Mouse (Mus musculus) ES-Bruce4 (cell line): ENCODE results near the gene Tox4. TPM values are rescaled to one million over a fixed set of nuclear protein-coding genes. Genes with fewer than 3 reads are reported as not detected.

Experiments used
- H3K27ac ChIP-seq: 2 replicates; pipeline ENCODE4 v1.5.1; 2012; ENCODE audit warnings: low read length, inconsistent platforms; ENCODE audit not compliant: insufficient read depth
- H3K27me3 ChIP-seq: 2 replicates; pipeline ENCODE4 v1.6.1; 2012; ENCODE audit warnings: mild to moderate bottlenecking, low read length, inconsistent platforms; ENCODE audit not compliant: control insufficient read depth, poor library complexity, insufficient read depth, severe bottlenecking
- H3K36me3 ChIP-seq: 2 replicates; pipeline ENCODE4 v1.6.1; 2012; ENCODE audit warnings: inconsistent platforms, mild to moderate bottlenecking, low read length, moderate library complexity; ENCODE audit not compliant: control insufficient read depth, poor library complexity, insufficient read depth, severe bottlenecking
- H3K4me1 ChIP-seq: one replicate; pipeline ENCODE4 v1.8.1; 2011; ENCODE audit warnings: low read length; ENCODE audit not compliant: control insufficient read depth, insufficient read depth
- H3K4me3 ChIP-seq: 2 replicates; pipeline ENCODE4 v1.5.1; 2011; ENCODE audit warnings: low read depth, mild to moderate bottlenecking, low read length
- H3K9ac ChIP-seq: 2 replicates; pipeline ENCODE4 v1.6.1; 2012; ENCODE audit warnings: low read depth, mild to moderate bottlenecking, inconsistent platforms; ENCODE audit not compliant: poor library complexity, severe bottlenecking
- H3K9me3 ChIP-seq: replicated peaks from 2 replicates; pipeline ENCODE4 v1.6.1; 2012; ENCODE audit warnings: mild to moderate bottlenecking, low read length, inconsistent platforms; ENCODE audit not compliant: control insufficient read depth, poor library complexity, insufficient read depth, severe bottlenecking
- CTCF ChIP-seq: IDR thresholded peaks from one replicate; pipeline ENCODE4 v1.8.1; 2011; ENCODE audit warnings: low read depth, low read length
- EP300 ChIP-seq: IDR thresholded peaks from 2 replicates; pipeline ENCODE4 v1.6.1; 2011; ENCODE audit warnings: low read depth, low read length; ENCODE audit not compliant: insufficient read depth
- POLR2A ChIP-seq: IDR thresholded peaks from one replicate; pipeline ENCODE4 v1.8.1; 2011; ENCODE audit warnings: low read length; ENCODE audit not compliant: insufficient read depth
- polyA plus RNA-seq: library from polyadenylated mRNA; stranded (reverse); fragments of >200 nt; gene quantifications from 2 replicates; pipeline ENCODE4 v1.2.4, GENCODE M21; 2011; ENCODE audit warnings: low read depth; ENCODE audit not compliant: missing spikeins, insufficient read depth, insufficient read length

Gene Tox4
- polyA plus RNA-seq, result 66.5 and 67.4 TPM in 2 replicates

DNA sequence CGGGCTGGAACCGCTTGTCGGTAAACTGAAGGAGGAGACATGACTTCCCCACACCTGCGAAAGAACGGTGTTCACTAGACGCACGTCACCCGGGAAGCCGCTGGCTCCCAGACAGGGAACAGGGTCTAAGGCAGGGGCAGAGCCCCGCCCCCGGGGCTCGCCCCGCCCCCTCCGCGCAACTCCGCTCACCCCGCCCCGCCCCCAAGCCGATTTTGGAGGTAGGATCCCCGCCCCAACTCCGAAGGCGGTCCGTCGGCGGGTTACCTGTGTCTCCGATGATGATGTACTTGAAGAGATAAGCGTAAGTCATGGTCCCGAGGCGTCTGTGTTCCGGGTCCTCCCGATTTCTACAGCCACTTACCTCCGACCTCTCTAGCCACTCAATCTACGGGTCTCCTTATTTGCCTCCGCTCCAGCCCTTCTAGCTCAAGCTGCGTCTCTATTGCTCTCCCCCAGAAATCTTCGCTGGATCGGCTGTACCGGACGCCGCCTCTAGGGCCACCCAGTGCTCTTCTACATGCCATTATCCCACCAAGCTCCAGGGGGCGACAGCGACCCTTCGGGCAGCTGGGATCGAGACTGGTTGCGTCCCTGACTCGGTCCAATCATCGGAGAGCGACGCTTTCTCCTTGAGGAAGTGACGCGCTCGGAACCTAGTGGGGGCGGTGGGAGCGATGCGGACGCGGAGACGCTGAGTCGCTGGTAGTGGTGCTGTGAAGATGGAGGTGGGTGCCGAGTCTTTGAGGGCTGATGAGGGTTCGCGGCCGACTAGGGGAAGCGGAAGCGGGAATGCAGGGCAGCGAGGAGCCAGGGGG, at the start of gene Tox4, which contains the start of gene Rab2b:
Tox4 (plus strand) TSS at position 215 of the 815 bp plus-strand sequence.
Rab2b (minus strand) TSS at position 614 of the 815 bp plus-strand sequence.
- no peaks in the 10 kb centered on the region for H3K27me3 ChIP-seq
- TF ChIP-seq CTCF (peak; percentile 84), EP300 (0 out of 2 replicates have a peak, but pooled peaks have one; percentile 28), POLR2A (peak; percentile 86)
- peak within 1 kb of the TSS; percentile 91 for H3K4me3 ChIP-seq
- no peaks in the 10 kb centered on the region for H3K4me1 ChIP-seq
- H3K9ac ChIP-seq, result peak within 1 kb of the TSS; percentile 70
- H3K36me3 ChIP-seq, result no peaks in the 10 kb centered on the region
- H3K27ac ChIP-seq, result peak within 1 kb of the TSS; percentile 9
- H3K9me3 ChIP-seq, result no peaks in the 10 kb centered on the region

DNA sequence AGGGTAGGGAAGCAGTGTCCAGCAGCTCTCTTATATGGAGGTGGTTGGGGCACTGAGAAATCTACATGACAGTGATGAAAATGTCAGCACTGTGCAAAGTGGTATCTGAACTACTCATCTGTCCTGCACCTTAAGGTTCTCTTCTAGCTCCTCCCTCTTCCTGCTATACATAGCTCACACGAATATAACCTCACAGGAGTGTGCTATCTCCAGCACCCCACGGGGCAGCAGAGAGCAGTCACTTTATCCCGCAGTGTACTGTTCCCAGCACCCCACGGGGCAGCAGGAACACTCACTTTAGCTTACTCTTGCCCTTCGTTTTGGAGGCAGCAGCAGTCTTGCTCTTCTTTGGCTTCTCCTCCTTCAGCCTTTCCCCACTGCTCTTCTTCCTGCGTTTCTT, 46.7 kb upstream of the Tox4 start:
- no peak overlapping the region for H3K4me3 ChIP-seq
- H3K9me3 ChIP-seq, result no peaks in the 10 kb centered on the region
- no peaks in the 10 kb centered on the region for H3K4me1 ChIP-seq
- no peak for TF ChIP-seq POLR2A
- TF ChIP-seq CTCF, result no peak
- TF ChIP-seq EP300, result no peak
- H3K27ac ChIP-seq, result no peak overlapping the region
- no peak overlapping the region for H3K9ac ChIP-seq
- H3K27me3 ChIP-seq, result no peaks in the 10 kb centered on the region
- peaks cover 61% of the 10 kb centered on the region for H3K36me3 ChIP-seq

DNA sequence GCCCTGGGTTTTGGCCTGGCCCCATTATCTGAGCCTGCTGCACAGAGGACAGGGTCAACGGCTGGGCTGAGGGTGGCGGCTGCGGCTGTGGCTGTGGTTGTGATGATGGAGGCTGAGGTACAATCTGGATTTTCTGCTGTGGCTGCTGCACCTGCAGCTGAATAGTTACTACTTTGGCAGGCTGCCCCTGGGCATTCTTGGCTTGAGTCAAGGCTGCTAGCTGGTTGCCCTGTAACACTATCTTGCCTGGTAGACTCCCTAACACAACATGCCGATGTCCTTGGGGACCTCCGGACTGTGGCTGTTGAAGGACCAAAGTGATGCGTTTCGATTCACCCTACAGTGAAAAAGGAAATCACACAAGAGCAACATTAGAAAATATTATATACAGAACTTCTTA, 43.8 kb upstream of the Tox4 start:
- peaks cover 49% of the 10 kb centered on the region for H3K36me3 ChIP-seq
- no peak for TF ChIP-seq EP300
- TF ChIP-seq POLR2A, result no peak
- no peak for TF ChIP-seq CTCF

DNA sequence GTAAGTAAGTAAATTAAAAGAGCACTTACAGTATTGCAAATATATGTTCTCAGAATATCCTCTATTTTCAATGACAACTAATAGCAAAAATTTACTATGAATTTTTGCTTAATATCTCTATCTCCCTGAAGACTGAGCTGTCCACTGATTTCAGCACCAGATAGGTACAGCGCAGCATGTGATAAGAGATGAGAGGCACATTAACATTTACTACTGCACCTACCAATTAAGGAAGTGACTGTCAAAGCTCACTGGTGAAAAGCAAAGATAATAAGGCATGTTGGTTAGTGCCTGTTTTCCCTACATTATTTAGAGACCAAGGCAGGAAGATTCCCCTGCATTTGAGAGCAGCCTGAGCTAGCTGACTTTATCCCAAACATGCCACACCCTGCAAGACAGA, 42.7 kb upstream of the Tox4 start:
- TF ChIP-seq CTCF (no peak), POLR2A (no peak), EP300 (no peak)
- Histone ChIP-seq H3K4me3 (no peak overlapping the region), H3K4me1 (no peaks in the 10 kb centered on the region), H3K27me3 (no peaks in the 10 kb centered on the region), H3K9ac (no peak overlapping the region), H3K27ac (no peak overlapping the region), H3K36me3 (peaks cover 42% of the 10 kb centered on the region), H3K9me3 (no peaks in the 10 kb centered on the region)

More for the DNA sequence above, 43.8 kb upstream of the Tox4 start:
- Histone ChIP-seq H3K4me1 (no peaks in the 10 kb centered on the region), H3K9me3 (no peaks in the 10 kb centered on the region), H3K9ac (no peak overlapping the region), H3K4me3 (no peak overlapping the region), H3K27me3 (no peaks in the 10 kb centered on the region), H3K27ac (no peak overlapping the region)

DNA sequence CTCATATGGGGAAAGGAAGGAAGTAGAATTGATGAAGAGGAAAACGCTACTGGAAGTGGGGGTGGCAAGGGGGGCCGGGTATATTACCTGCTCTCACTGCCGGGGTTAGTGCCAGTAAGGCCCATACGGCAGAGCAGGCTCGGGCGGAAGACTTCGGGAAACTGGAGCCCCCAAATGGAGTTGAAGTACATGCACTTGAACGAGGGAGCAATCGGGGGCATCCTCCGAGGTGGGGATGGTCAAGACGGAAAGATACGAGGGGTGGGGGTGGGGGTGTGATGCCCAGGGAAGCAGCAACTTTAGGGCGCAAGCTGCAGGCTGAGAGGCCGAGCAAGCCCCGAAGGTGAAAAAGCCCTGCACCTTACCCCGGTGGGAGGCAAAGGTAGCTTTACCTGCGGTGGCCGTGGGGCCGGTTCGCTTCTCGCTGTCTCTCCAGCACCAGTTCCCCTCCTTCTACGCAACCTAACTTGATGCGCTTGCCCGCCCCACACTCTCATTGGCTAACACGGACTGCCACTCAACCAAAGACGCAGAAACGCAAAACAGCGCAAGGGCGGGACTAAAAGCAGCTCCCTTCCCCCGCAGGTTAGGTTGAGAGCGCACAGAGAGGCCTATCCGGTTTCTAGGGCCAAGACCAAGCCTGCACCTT, 34.8 kb upstream of the Tox4 start:
- Histone ChIP-seq H3K9ac (peak overlapping the region; percentile 64), H3K27ac (peak overlapping the region; percentile 57; the same call in 1 of the 2 replicates), H3K9me3 (no peaks in the 10 kb centered on the region), H3K4me1 (peaks cover 2% of the 10 kb centered on the region), H3K36me3 (no peaks in the 10 kb centered on the region), H3K4me3 (peak overlapping the region; percentile 86), H3K27me3 (no peaks in the 10 kb centered on the region)
- TF ChIP-seq EP300 (no peak), POLR2A (no peak), CTCF (no peak)

DNA sequence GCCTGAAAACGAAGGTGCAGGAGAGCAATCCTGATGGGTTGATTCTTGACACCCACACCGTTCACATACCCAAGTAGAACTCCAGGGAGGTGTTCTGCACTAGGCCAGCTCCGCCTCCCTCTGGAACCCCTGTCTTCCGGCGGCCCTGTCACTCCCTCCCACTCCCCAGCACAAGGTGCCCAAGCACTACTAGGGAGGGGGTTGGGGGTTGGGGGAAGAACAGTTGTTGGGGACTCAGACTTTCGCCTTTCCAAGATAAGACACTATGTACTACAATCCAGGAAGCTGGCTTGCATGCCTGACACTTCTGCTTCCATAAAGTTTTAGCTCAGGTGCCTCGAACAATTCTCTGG, 34.3 kb upstream of the Tox4 start:
- TF ChIP-seq CTCF, result no peak
- no peak for TF ChIP-seq POLR2A
- Histone ChIP-seq H3K9ac (peak overlapping the region; percentile 64), H3K36me3 (no peaks in the 10 kb centered on the region), H3K27me3 (no peaks in the 10 kb centered on the region), H3K4me1 (peaks cover 2% of the 10 kb centered on the region), H3K27ac (peak overlapping the region; percentile 57; the same call in 1 of the 2 replicates), H3K9me3 (no peaks in the 10 kb centered on the region), H3K4me3 (peak overlapping the region; percentile 78)
